Mouse (Mus musculus) ES-Bruce4 (cell line): ENCODE results near the gene Nol6.

Source experiments
- CTCF ChIP-seq: IDR thresholded peaks from one replicate; pipeline ENCODE4 v1.8.1; 2011; ENCODE audit warnings: low read depth, low read length
- EP300 ChIP-seq: IDR thresholded peaks from 2 replicates; pipeline ENCODE4 v1.6.1; 2011; ENCODE audit warnings: low read depth, low read length; ENCODE audit not compliant: insufficient read depth
- POLR2A ChIP-seq: IDR thresholded peaks from one replicate; pipeline ENCODE4 v1.8.1; 2011; ENCODE audit warnings: low read length; ENCODE audit not compliant: insufficient read depth

GRCm38 (mm10) chr4:41108717-41109425, 15.4 kb downstream of the Nol6 start:
- TF ChIP-seq CTCF (no peak), POLR2A (no peak), EP300 (no peak)
